Mouse (Mus musculus) midbrain, embryonic 14.5 days (tissue): ENCODE measurements around the gene Khk. TPM values are rescaled to one million over a fixed set of nuclear protein-coding genes. Genes with fewer than 3 reads are reported as not detected.
A peak's percentile ranks its signal among the peaks of the same experiment; 100 is the strongest.
"Not testable (repeated sequence)": the region's sequence is repeated elsewhere in the genome, so short reads cannot be mapped to it uniquely, and the experiment has no call there.

ENCODE experiments used
- ATAC-seq: fragments of 200-750 bp; cut with Nextera tagmentation; 2 replicates; pipeline ENCODE4 v1.8.0; 2017; ENCODE audit warnings: moderate number of reproducible peaks, moderate library complexity; ENCODE audit not compliant: low FRiP score, low TSS enrichment
- DNase-seq: peaks from one replicate; pipeline ENCODE4 v3.0.0-alpha.2; 2015
- H3K27ac ChIP-seq: fragments of 300-500 bp; sonication (generic); replicated peaks from 2 replicates; pipeline ENCODE4 v1.5.1; 2014; ENCODE audit warnings: mild to moderate bottlenecking, low read depth, low read length, moderate library complexity
- H3K27me3 ChIP-seq: fragments of 300-500 bp; sonication (generic); 2 replicates; pipeline ENCODE4 v1.6.1; 2014; ENCODE audit warnings: low read length, control low read depth, mixed read lengths; ENCODE audit not compliant: control insufficient read depth, insufficient read depth
- H3K36me3 ChIP-seq: fragments of 300-500 bp; sonication (generic); 2 replicates; pipeline ENCODE4 v1.6.1; 2014; ENCODE audit warnings: low read length, control low read depth; ENCODE audit not compliant: control insufficient read depth, insufficient read depth
- H3K4me1 ChIP-seq: fragments of 300-500 bp; sonication (generic); 2 replicates; pipeline ENCODE4 v1.6.1; 2014; ENCODE audit warnings: mild to moderate bottlenecking, antibody characterized with exemption, low read length, control low read depth; ENCODE audit not compliant: control insufficient read depth, insufficient read depth
- H3K4me2 ChIP-seq: fragments of 300-500 bp; sonication (generic); 2 replicates; pipeline ENCODE4 v1.6.1; 2014; ENCODE audit warnings: mild to moderate bottlenecking, low read length, moderate library complexity
- H3K4me3 ChIP-seq: fragments of 300-500 bp; sonication (generic); replicated peaks from 2 replicates; pipeline ENCODE4 v1.5.1; 2014; ENCODE audit warnings: low read depth, low read length
- H3K9ac ChIP-seq: fragments of 300-500 bp; sonication (generic); replicated peaks from 2 replicates; pipeline ENCODE4 v1.6.1; 2014; ENCODE audit warnings: mild to moderate bottlenecking, low read length, moderate library complexity
- H3K9me3 ChIP-seq: fragments of 300-500 bp; sonication (generic); 2 replicates; pipeline ENCODE4 v1.6.1; 2016; ENCODE audit warnings: low read length, control low read depth, mixed read lengths; ENCODE audit not compliant: control insufficient read depth
- WGBS: fragments of 180-500 bp; shearing (Covaris S2); extraction: QIAGEN DNeasy Blood & Tissue Kit; methylation state at CpG from one replicate; pipeline ENCODE4 v1.1.7; 2014; 5-methylcytosine and 5-hydroxymethylcytosine counted together
- polyA plus RNA-seq: library from polyadenylated mRNA; unstranded; fragments of >200 nt; fragmentation: Nextera tagmentation; extraction: Ambion mirVana; gene quantifications from 2 replicates; pipeline ENCODE4 v1.2.1, GENCODE M21; 2014

The Khk gene
- polyA plus RNA-seq = 7.0 and 7.4 TPM in 2 replicates

DNA sequence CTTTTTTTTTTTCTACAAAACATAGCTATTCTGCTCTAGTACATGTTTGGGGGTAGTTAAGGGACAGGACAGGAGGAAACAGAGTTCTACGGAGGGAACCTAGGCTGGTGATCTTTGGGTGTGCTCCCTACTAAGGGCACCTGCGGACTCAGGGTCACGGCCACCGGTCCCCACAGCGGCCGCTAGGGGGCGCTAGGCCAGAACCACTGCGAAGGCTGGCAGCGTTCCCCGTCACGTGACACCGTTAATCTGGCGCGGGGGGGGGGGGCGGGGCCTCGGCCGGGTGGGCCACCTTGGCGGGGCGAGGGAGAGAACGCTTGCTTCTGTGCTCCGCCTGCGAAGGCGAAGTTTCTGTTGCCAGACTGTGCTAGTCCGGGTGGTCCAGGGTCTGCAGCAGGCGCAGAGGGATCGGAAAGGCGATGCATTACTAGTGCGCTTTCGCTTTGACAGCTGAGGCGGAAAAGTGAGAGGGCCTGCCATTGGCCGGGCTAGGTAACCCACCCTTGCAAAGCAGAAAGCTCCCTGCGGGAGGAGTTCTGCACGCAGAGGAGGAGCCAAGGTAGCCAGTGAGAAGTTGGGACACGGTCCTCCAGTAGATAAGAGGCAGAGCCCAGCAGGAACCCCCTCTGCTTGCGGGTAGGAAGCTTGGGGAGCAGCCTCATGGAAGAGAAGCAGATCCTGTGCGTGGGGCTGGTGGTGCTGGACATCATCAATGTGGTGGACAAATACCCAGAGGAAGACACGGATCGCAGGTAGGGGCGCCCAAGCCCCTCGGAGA lies at the start of gene Khk:
Gene Khk (plus strand): TSS at position 176 of the 778 bp plus-strand sequence.
- H3K4me2 ChIP-seq = peak within 1 kb of the TSS; percentile 81
- H3K36me3 ChIP-seq = no peaks in the 10 kb centered on the region
- no peaks in the 10 kb centered on the region; the same call in 1 of the 2 replicates for H3K27me3 ChIP-seq
- no peaks in the 10 kb centered on the region for H3K9me3 ChIP-seq
- peak within 1 kb of the TSS; percentile 64 for H3K9ac ChIP-seq
- WGBS = under 1% methylated on average over 39 of the region's 40 CpGs
- peak within 1 kb of the TSS; percentile 42 for H3K4me3 ChIP-seq
- DNase-seq (peak; percentile 95), ATAC-seq (peak; percentile 73)
- H3K4me1 ChIP-seq = peaks cover 9% of the 10 kb centered on the region
- H3K27ac ChIP-seq = peak within 1 kb of the TSS; percentile 45; the same call in 1 of the 2 replicates

DNA sequence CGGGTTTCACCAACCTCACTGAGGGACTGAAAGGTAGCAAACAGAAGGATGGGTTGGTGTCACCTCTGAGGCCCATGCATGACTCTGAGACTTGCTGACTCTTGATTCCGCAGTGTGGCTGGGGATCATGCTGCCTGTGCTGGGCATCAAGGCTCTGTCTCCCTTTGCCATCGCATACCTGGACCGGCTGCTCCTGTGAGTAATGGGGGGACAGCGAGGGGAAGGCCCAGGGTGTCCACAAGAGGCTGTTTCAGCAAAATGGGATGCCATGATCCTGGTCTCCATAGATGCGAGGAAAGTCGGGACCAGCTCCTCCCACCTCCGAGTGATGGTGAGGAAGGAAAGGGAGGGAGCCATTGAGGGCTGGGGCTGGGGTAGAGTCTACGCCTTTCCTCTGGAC lies 48.7 kb upstream of the Khk start:
- no peak for ATAC-seq
- no peak overlapping the region for H3K27ac ChIP-seq
- H3K4me2 ChIP-seq = no peak overlapping the region
- no peaks in the 10 kb centered on the region for H3K27me3 ChIP-seq
- H3K9ac ChIP-seq = no peak overlapping the region
- H3K4me1 ChIP-seq = peaks cover 7% of the 10 kb centered on the region
- WGBS = 94% methylated on average over 9 of the region's 9 CpGs
- H3K36me3 ChIP-seq = peaks cover 67% of the 10 kb centered on the region
- no peaks in the 10 kb centered on the region for H3K9me3 ChIP-seq
- no peak overlapping the region for H3K4me3 ChIP-seq
- DNase-seq = no peak

DNA sequence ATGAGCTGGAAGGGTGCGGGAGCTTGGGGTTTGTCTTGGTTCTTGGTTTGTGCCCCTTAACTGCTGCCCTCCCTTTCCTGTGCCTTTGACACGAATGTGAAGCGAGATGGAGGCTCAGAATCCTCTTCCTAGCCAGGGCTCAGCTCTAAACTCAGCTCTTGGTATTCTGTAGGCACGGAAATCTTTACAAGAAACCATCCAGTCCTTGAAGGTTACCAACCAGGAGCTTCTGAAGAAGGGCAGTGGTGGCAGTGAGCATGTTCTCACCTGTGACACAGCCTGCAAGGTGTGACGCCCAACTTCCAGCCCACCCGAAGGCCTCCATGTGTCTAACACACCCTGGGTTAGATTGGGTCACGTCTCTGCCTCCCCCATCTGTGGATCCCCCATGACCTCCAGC lies 46.9 kb upstream of the Khk start:
- Histone ChIP-seq H3K4me2 (no peak overlapping the region), H3K9ac (no peak overlapping the region), H3K27me3 (no peaks in the 10 kb centered on the region), H3K4me1 (peaks cover 7% of the 10 kb centered on the region), H3K9me3 (no peaks in the 10 kb centered on the region), H3K36me3 (peaks cover 74% of the 10 kb centered on the region), H3K4me3 (no peak overlapping the region), H3K27ac (no peak overlapping the region)
- 93% methylated on average over 7 of the region's 7 CpGs for WGBS
- ATAC-seq (no peak), DNase-seq (no peak)

DNA sequence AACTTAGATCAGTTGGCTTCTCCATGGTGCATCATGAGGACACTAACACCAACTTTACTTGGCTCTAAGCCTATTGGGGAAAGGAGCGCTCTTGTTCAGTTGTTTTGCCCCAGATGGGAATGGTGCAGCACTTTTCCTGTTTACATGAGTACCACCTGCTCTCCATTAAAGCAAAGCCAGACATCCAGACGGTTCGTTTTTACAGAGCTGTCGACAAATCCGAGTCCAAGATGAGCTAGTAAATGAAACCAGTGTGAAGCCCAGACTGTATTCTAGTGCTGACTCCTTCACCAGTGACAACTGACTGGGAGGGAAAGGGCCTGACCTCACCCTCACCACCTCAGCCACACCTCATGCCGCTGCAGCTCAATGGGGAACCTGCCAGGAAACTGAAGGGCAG lies 42.6 kb upstream of the Khk start:
- Histone ChIP-seq H3K4me3 (no peak overlapping the region), H3K9ac (no peak overlapping the region), H3K36me3 (peaks cover 47% of the 10 kb centered on the region), H3K4me2 (no peak overlapping the region), H3K27me3 (no peaks in the 10 kb centered on the region), H3K27ac (no peak overlapping the region), H3K4me1 (no peaks in the 10 kb centered on the region), H3K9me3 (no peaks in the 10 kb centered on the region)
- ATAC-seq (no peak), DNase-seq (no peak)
- WGBS = 74% methylated on average over 6 of the region's 6 CpGs

DNA sequence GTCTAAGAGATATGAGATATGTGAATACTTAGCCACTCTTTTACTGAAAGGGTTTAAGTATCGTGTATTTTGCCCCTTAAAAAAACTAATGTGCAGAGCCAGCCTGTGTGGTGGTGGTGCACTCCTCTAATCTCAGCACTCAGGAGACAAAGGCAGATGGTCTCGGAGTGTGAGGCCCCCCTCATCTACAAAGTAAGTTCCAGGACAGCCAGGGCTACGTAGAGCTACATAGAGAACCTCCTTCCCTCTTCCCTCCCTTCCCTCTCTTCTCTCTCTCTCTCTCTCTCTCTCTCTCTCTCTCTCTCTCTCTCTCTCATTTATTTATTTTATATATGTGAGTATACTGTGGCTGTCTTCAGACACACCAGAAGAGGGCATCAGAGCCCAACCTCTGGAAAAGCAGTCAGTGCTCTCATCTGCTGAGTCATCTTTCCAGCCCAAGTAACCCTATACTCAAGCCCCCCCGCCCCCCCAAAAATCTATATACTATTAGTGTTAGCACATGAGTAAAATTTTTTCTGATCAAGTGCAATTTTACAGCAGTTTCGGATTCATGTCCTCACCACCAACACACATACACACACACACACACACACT lies 41.8 kb upstream of the Khk start:
- ATAC-seq (no peak), DNase-seq (no peak)
- no peak overlapping the region for H3K4me2 ChIP-seq
- no peak overlapping the region for H3K27ac ChIP-seq
- WGBS = 83% methylated on average over 5 of the region's 5 CpGs
- no peak overlapping the region for H3K9ac ChIP-seq
- H3K27me3 ChIP-seq = no peaks in the 10 kb centered on the region
- no peak overlapping the region for H3K4me3 ChIP-seq
- H3K4me1 ChIP-seq = no peaks in the 10 kb centered on the region
- no peaks in the 10 kb centered on the region for H3K9me3 ChIP-seq
- H3K36me3 ChIP-seq = peaks cover 39% of the 10 kb centered on the region

DNA sequence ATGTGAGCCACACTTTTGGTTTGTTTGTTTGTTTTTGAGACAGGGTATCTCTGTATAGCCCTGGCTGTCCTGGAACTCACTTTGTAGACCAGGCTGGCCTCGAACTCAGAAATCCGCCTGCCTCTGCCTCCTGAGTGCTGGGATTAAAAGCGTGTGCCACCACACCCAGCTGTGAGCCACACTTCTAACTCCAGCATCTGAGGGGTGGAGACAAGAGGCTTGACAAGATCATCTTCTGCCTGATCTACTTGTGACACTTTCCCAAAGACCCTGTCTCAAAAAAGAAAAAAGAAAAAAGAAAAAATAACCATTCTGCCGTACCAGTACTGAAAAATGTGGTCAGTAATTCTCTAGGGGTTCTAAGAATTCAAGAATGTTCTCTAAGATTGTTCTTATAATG lies 39.4 kb upstream of the Khk start:
- DNase-seq, H3K27ac ChIP-seq, H3K27me3 ChIP-seq, H3K4me2 ChIP-seq, H3K4me3 ChIP-seq, ATAC-seq, H3K4me1 ChIP-seq, H3K9me3 ChIP-seq, H3K9ac ChIP-seq: not testable (repeated sequence)
- 88% methylated on average over 4 of the region's 4 CpGs for WGBS
- peaks cover 15% of the 10 kb centered on the region for H3K36me3 ChIP-seq

DNA sequence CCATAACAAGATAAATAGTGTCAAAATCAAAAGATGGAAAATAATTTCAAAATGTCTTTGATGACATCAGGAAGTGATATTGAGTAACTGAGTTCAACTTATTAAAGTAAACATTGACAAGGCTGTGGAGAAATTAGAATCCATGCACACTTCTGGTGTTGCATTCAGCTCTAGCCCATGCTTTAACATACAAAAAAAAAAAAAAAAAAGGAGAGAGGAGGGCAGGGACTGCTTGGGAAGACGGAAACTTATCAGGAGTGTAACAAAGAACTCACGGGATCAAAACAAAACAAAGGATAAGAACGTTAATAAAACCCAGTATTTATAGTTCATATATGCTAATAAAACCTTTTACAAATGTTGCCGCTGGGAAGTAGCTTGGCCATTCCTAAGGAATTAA lies 35.0 kb upstream of the Khk start:
- Histone ChIP-seq H3K4me1 (peaks cover 11% of the 10 kb centered on the region), H3K4me2 (peak overlapping the region; percentile 78), H3K36me3 (peaks cover 6% of the 10 kb centered on the region), H3K27ac (no peak overlapping the region), H3K9ac (no peak overlapping the region), H3K27me3 (no peaks in the 10 kb centered on the region), H3K9me3 (no peaks in the 10 kb centered on the region), H3K4me3 (peak overlapping the region; percentile 72; the same call in 1 of the 2 replicates)
- WGBS = 43% methylated on average over 4 of the region's 4 CpGs
- DNase-seq (no peak), ATAC-seq (no peak)

DNA sequence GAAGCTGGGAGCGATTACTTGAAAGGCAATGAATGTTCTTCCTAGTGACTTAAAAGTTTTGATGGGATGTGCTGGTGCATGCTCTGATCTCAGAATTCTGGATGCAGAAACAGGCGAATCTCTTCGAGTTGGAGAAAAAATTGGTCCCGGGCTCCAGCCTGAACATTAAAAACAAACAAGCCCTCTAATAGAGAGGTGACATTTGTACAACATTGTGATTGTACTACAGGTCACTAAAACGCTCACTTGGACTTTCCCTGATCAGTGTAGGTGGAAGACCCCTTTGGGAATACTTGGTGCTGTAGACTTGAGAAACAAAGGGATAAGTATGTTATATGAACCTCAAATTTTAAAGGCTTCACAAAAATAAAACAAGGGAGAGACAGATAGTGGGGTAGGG lies 34.5 kb upstream of the Khk start:
- peak overlapping the region; percentile 72; the same call in 1 of the 2 replicates for H3K9ac ChIP-seq
- H3K36me3 ChIP-seq = peaks cover 11% of the 10 kb centered on the region
- H3K4me1 ChIP-seq = peaks cover 11% of the 10 kb centered on the region
- H3K27me3 ChIP-seq = no peaks in the 10 kb centered on the region
- ATAC-seq = no peak
- H3K27ac ChIP-seq = peak overlapping the region; percentile 98
- DNase-seq = peak; percentile 53
- H3K4me3 ChIP-seq = peak overlapping the region; percentile 72
- H3K4me2 ChIP-seq = peak overlapping the region; percentile 78
- H3K9me3 ChIP-seq = no peaks in the 10 kb centered on the region
- WGBS = 28% methylated on average over 5 of the region's 5 CpGs
